Comparison of ENCODE assay signal across 14 mouse cellular contexts in the genomic region with DNA sequence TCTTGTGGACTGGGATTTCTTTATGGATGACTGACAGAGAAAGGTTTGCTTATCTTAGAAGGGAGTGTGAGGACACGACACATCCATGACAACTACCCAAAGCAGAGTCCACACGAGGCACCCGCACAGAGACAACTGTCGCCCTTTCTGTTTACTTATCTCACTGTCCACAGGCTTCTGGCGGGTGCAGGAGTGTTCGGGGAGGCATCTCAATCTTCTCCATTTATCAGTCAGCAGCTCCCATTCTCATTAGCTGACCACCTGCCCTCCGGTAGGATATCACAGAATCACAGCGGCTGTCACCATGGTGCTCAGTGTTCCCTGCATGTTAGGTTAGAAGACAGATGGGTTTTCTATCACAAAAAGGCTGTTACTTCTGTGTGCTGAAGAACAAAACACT. TPM values are rescaled to one million over a fixed set of nuclear protein-coding genes. Genes with fewer than 3 reads are reported as not detected.
DNase-seq lines count a peak whose midpoint lies in the region; ATAC-seq lines count a peak whose summit lies in the region.
"Had no signal": no experiment of that assay in that cellular context is flagged by ENCODE, and none has a peak within 500 bp of the region (broad histone marks: within the 10 kb centered on the region; RNA-seq: fewer than 3 reads in every experiment).

No protein-coding gene starts in this region.

- H3K4me1 ChIP-seq in liver, embryonic 13.5 days (replicated peaks), result no peaks in the 10 kb centered on the region
- H3K4me1 ChIP-seq: embryonic facial prominence, embryonic 10.5 days; heart, embryonic 10.5 days; limb, embryonic 12.5 days; stomach, embryonic 15.5 days had no signal

- peak; percentile 3 for DNase-seq in cerebellum, adult 9-11 months
- DNase-seq in cerebellum, adult 11-12 months, result no peak
- DNase-seq in MEL-GATA-1-ER (ENCODE audit: extremely low read depth, low read depth), result peak; percentile 4
- DNase-seq in liver, embryonic 13.5 days, result peak; percentile 3
- no peak for DNase-seq in embryo, embryonic 10.5 days (ENCODE audit: low spot score)
- DNase-seq in urinary bladder, postnatal 36 days (ENCODE audit: low spot score in 2 of 2), result no peak
- DNase-seq: right cerebral cortex, postnatal 25 days; thymus, postnatal 36 days had no signal

- H3K27ac ChIP-seq in liver, embryonic 13.5 days, result no peak overlapping the region
- H3K27ac ChIP-seq: embryonic facial prominence, embryonic 10.5 days; heart, embryonic 10.5 days; kidney, postnatal 0 days; limb, embryonic 12.5 days; stomach, embryonic 15.5 days had no signal

- H3K27me3 ChIP-seq in liver, embryonic 13.5 days, result no peaks in the 10 kb centered on the region
- H3K27me3 ChIP-seq: limb, embryonic 12.5 days; stomach, embryonic 15.5 days had no signal

- H3K4me3 ChIP-seq in liver, embryonic 13.5 days (replicated peaks), result no peak overlapping the region
- H3K4me3 ChIP-seq: embryonic facial prominence, embryonic 10.5 days; heart, embryonic 10.5 days; limb, embryonic 12.5 days; stomach, embryonic 15.5 days had no signal

- H3K36me3 ChIP-seq in liver, embryonic 13.5 days, result no peaks in the 10 kb centered on the region
- H3K36me3 ChIP-seq: embryonic facial prominence, embryonic 10.5 days; heart, embryonic 10.5 days; limb, embryonic 12.5 days; stomach, embryonic 15.5 days had no signal

- H3K4me2 ChIP-seq in liver, embryonic 13.5 days, result no peak overlapping the region
- H3K4me2 ChIP-seq: limb, embryonic 12.5 days; stomach, embryonic 15.5 days had no signal

- H3K9ac ChIP-seq in liver, embryonic 13.5 days, result no peak overlapping the region
- H3K9ac ChIP-seq: limb, embryonic 12.5 days; stomach, embryonic 15.5 days had no signal

- ATAC-seq in common myeloid progenitor, adult 5-6 weeks (replicated peaks; ENCODE audit: low read depth, poor library complexity, severe bottlenecking), result 0 out of 2 replicates have a peak, but pooled peaks have one; percentile 15
- ATAC-seq in liver, embryonic 13.5 days (ENCODE audit: low read depth), result peak; percentile 61

- whole genome bisulfite sequencing in liver, embryonic 13.5 days (ENCODE audit: insufficient replicate concordance), result 19% methylated on average over 8 of the region's 8 CpGs

- H3K9me3 ChIP-seq in liver, embryonic 13.5 days (replicated peaks), result no peaks in the 10 kb centered on the region
- H3K9me3 ChIP-seq: embryonic facial prominence, embryonic 10.5 days; heart, embryonic 10.5 days; limb, embryonic 12.5 days; stomach, embryonic 15.5 days had no signal

RNA-seq across cellular contexts. Expression of gene Zwint, which starts 31.1 kb away (rescaled TPM):
- 230 and 238 TPM in 2 replicates for total RNA-seq in common myeloid progenitor, adult 5-6 weeks (2017)
- polyA plus RNA-seq in liver, embryonic 13.5 days (2015; fragmentation: Nextera tagmentation; extraction: Ambion mirVana), result 179 and 198 TPM in 2 replicates

Comparison
In these comparisons a context has a peak if more than half of its experiments do, and no peak if none do; other contexts are left out.
1. DNase-seq: peak in cerebellum, adult 9-11 months (single experiment), MEL-GATA-1-ER (single experiment) and liver, embryonic 13.5 days (single experiment); none in cerebellum, adult 11-12 months (single experiment), embryo, embryonic 10.5 days (single experiment) and urinary bladder, postnatal 36 days (0 of 2).